Mouse (Mus musculus) liver, postnatal 0 days (tissue): ENCODE measurements at regions not wholly inside any gene's neighbourhood (a gene's known extent, or its start where the extent isn't known, plus 50 kb on each side); places are given as distances from the start of the nearest gene placed in this dataset.

ENCODE experiments used
- ATAC-seq: fragments of 200-750 bp; cut with Nextera tagmentation; 2 replicates; pipeline ENCODE4 v1.8.0; 2017; ENCODE audit warnings: mild to moderate bottlenecking, moderate library complexity
- DNase-seq: peaks from one replicate; pipeline ENCODE4 v3.0.0-alpha.2; 2016
- H3K27ac ChIP-seq: fragments of 300-500 bp; sonication (generic); 2 replicates; pipeline ENCODE4 v1.5.1; 2014; ENCODE audit warnings: antibody characterized with exemption, moderate library complexity, mild to moderate bottlenecking, low read depth
- H3K27me3 ChIP-seq: fragments of 300-500 bp; sonication (generic); 2 replicates; pipeline ENCODE4 v1.6.1; 2014; ENCODE audit warnings: low read length, control low read depth, mixed read lengths; ENCODE audit not compliant: insufficient read depth
- H3K36me3 ChIP-seq: fragments of 300-500 bp; sonication (generic); replicated peaks from 2 replicates; pipeline ENCODE4 v1.6.1; 2014; ENCODE audit warnings: mild to moderate bottlenecking, control low read depth, low read length, moderate library complexity, mixed read lengths; ENCODE audit not compliant: insufficient read depth
- H3K4me1 ChIP-seq: fragments of 300-500 bp; sonication (generic); 2 replicates; pipeline ENCODE4 v1.6.1; 2014; ENCODE audit warnings: antibody characterized with exemption, mild to moderate bottlenecking, control low read depth; ENCODE audit not compliant: insufficient read depth
- H3K4me2 ChIP-seq: fragments of 300-500 bp; sonication (generic); 2 replicates; pipeline ENCODE4 v1.6.1; 2014; ENCODE audit warnings: low read depth, mild to moderate bottlenecking, low read length, moderate library complexity, mixed read lengths
- H3K4me3 ChIP-seq: fragments of 300-500 bp; sonication (generic); 2 replicates; pipeline ENCODE4 v1.5.1; 2014; ENCODE audit warnings: low read depth, low read length
- H3K9ac ChIP-seq: fragments of 300-500 bp; sonication (generic); replicated peaks from 2 replicates; pipeline ENCODE4 v1.6.1; 2014; ENCODE audit warnings: mild to moderate bottlenecking, moderate library complexity
- H3K9me3 ChIP-seq: fragments of 300-500 bp; sonication (generic); 2 replicates; pipeline ENCODE4 v1.6.1; 2016; ENCODE audit warnings: mild to moderate bottlenecking, control low read depth, low read length, mixed read lengths
- CTCF ChIP-seq: sonication (generic); IDR thresholded peaks from 2 replicates; pipeline ENCODE4 v1.5.1; 2016; ENCODE audit warnings: antibody characterized with exemption, low read depth
- EP300 ChIP-seq: IDR thresholded peaks from 2 replicates; pipeline ENCODE4 v1.6.1; 2016; ENCODE audit warnings: antibody characterized with exemption, low read depth, mild to moderate bottlenecking
- WGBS: fragments of 180-500 bp; shearing (Covaris S2); extraction: QIAGEN DNeasy Blood & Tissue Kit; methylation state at CpG from one replicate; pipeline ENCODE4 v1.1.7; 2014; ENCODE audit not compliant: insufficient replicate concordance; 5-methylcytosine and 5-hydroxymethylcytosine counted together

- 66% methylated on average over 5 of the region's 5 CpGs for WGBS
- TF ChIP-seq EP300 (no peak), CTCF (no peak)
- Histone ChIP-seq H3K27ac (no peak overlapping the region), H3K27me3 (no peaks in the 10 kb centered on the region), H3K36me3 (no peaks in the 10 kb centered on the region), H3K4me1 (peaks cover 3% of the 10 kb centered on the region; the same call in 1 of the 2 replicates), H3K9ac (no peak overlapping the region), H3K4me3 (no peak overlapping the region), H3K4me2 (no peak overlapping the region), H3K9me3 (no peaks in the 10 kb centered on the region)
- ATAC-seq: no peak
- DNase-seq: no peak
Observed at GRCm38 (mm10) chr10:21455863-21456262, 78.8 kb downstream of the Aldh8a1 start.

- Histone ChIP-seq H3K27me3 (no peaks in the 10 kb centered on the region), H3K4me3 (no peak overlapping the region), H3K9me3 (no peaks in the 10 kb centered on the region), H3K36me3 (no peaks in the 10 kb centered on the region), H3K9ac (no peak overlapping the region), H3K4me2 (no peak overlapping the region), H3K27ac (no peak overlapping the region), H3K4me1 (peaks cover 7% of the 10 kb centered on the region; the same call in 1 of the 2 replicates)
- no peak for TF ChIP-seq EP300
- TF ChIP-seq CTCF: no peak
- no peak for ATAC-seq
- no peak for DNase-seq
- WGBS: 57% methylated on average over 3 of the region's 3 CpGs
Observed at GRCm38 (mm10) chr10:21456359-21456758, 79.3 kb downstream of the Aldh8a1 start.

DNA sequence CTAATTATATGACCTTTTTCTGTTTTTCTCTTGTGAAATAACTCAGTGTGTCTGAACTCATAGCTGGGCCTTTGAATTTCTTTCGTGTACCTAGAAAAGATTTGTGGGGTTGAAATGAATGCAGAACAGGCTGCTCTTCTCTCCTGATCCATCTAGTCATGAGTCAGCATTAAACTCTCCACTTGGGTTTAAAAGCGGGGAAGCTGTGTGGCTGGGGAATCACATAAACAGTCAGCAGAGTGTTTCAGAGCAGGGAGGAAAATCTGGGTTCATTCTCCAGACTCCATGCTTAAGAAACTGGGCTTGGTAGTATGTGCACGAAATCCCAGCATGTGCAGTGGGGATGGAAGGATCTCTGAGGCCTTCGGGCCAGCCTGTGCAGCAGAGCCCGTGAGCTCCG, 79.9 kb downstream of the Aldh8a1 start:
- Histone ChIP-seq H3K9ac (no peak overlapping the region), H3K27me3 (no peaks in the 10 kb centered on the region), H3K4me1 (peaks cover 8% of the 10 kb centered on the region; the same call in 1 of the 2 replicates), H3K4me3 (no peak overlapping the region), H3K9me3 (no peaks in the 10 kb centered on the region), H3K27ac (no peak overlapping the region), H3K4me2 (no peak overlapping the region), H3K36me3 (no peaks in the 10 kb centered on the region)
- ATAC-seq (no peak), DNase-seq (no peak)
- TF ChIP-seq CTCF: no peak
- TF ChIP-seq EP300: no peak
- 69% methylated on average over 6 of the region's 6 CpGs for WGBS

- H3K27me3 ChIP-seq: no peaks in the 10 kb centered on the region
- DNase-seq (no peak), ATAC-seq (no peak)
- H3K9ac ChIP-seq: no peak overlapping the region
- H3K36me3 ChIP-seq: no peaks in the 10 kb centered on the region
- no peak overlapping the region for H3K4me3 ChIP-seq
- no peak overlapping the region for H3K4me2 ChIP-seq
- TF ChIP-seq EP300 (no peak), CTCF (peak; percentile 52)
- peaks cover 8% of the 10 kb centered on the region; the same call in 1 of the 2 replicates for H3K4me1 ChIP-seq
- no peaks in the 10 kb centered on the region for H3K9me3 ChIP-seq
- peak overlapping the region; percentile 69 for H3K27ac ChIP-seq
Observed at GRCm38 (mm10) chr10:21458608-21459007, 81.5 kb downstream of the Aldh8a1 start.

GRCm38 (mm10) chr10:21460062-21460461, 83.0 kb downstream of the Aldh8a1 start:
- peak; percentile 74 for DNase-seq
- WGBS: 52% methylated on average over 2 of the region's 2 CpGs

GRCm38 (mm10) chr10:21462915-21463314, 85.8 kb downstream of the Aldh8a1 start:
- H3K4me3 ChIP-seq: no peak overlapping the region
- no peaks in the 10 kb centered on the region for H3K9me3 ChIP-seq
- H3K36me3 ChIP-seq: no peaks in the 10 kb centered on the region
- WGBS: 60% methylated on average over 3 of the region's 3 CpGs
- no peak overlapping the region for H3K27ac ChIP-seq
- H3K9ac ChIP-seq: no peak overlapping the region
- H3K4me2 ChIP-seq: no peak overlapping the region
- ATAC-seq (no peak), DNase-seq (no peak)
- peaks cover 12% of the 10 kb centered on the region; the same call in 1 of the 2 replicates for H3K4me1 ChIP-seq
- no peaks in the 10 kb centered on the region for H3K27me3 ChIP-seq
- TF ChIP-seq EP300: no peak
- TF ChIP-seq CTCF: no peak

More at GRCm38 (mm10) chr10:21460062-21460461, 83.0 kb downstream of the Aldh8a1 start:
- peak overlapping the region; percentile 69 for H3K27ac ChIP-seq
- TF ChIP-seq EP300 (peak; percentile 82), CTCF (no peak)
- no peaks in the 10 kb centered on the region for H3K9me3 ChIP-seq
- peaks cover 13% of the 10 kb centered on the region for H3K4me1 ChIP-seq
- H3K4me3 ChIP-seq: no peak overlapping the region
- H3K9ac ChIP-seq: no peak overlapping the region
- no peaks in the 10 kb centered on the region for H3K36me3 ChIP-seq
- H3K27me3 ChIP-seq: no peaks in the 10 kb centered on the region
- ATAC-seq: peak; percentile 90
- H3K4me2 ChIP-seq: no peak overlapping the region

GRCm38 (mm10) chr10:21465362-21465761, 88.3 kb downstream of the Aldh8a1 start:
- peak; percentile 95 for TF ChIP-seq CTCF
- no peak for TF ChIP-seq EP300
- H3K4me2 ChIP-seq: peak overlapping the region; percentile 53
- no peaks in the 10 kb centered on the region for H3K9me3 ChIP-seq
- H3K4me1 ChIP-seq: peaks cover 15% of the 10 kb centered on the region; the same call in 1 of the 2 replicates
- peak; percentile 66 for ATAC-seq
- no peak overlapping the region for H3K9ac ChIP-seq
- peak; percentile 84 for DNase-seq
- WGBS: 3% methylated on average over 15 of the region's 15 CpGs
- no peaks in the 10 kb centered on the region for H3K36me3 ChIP-seq
- no peak overlapping the region for H3K4me3 ChIP-seq
- no peak overlapping the region for H3K27ac ChIP-seq
- H3K27me3 ChIP-seq: no peaks in the 10 kb centered on the region
